Mouse (Mus musculus): ENCODE results near the gene Zfp541. TPM values are rescaled to one million over a fixed set of nuclear protein-coding genes. Genes with fewer than 3 reads are reported as not detected.

The Zfp541 gene
- 0.09 and 0.13 TPM in 2 replicates for polyA plus RNA-seq (2014; fragmentation: Nextera tagmentation; extraction: Ambion mirVana)

DNA sequence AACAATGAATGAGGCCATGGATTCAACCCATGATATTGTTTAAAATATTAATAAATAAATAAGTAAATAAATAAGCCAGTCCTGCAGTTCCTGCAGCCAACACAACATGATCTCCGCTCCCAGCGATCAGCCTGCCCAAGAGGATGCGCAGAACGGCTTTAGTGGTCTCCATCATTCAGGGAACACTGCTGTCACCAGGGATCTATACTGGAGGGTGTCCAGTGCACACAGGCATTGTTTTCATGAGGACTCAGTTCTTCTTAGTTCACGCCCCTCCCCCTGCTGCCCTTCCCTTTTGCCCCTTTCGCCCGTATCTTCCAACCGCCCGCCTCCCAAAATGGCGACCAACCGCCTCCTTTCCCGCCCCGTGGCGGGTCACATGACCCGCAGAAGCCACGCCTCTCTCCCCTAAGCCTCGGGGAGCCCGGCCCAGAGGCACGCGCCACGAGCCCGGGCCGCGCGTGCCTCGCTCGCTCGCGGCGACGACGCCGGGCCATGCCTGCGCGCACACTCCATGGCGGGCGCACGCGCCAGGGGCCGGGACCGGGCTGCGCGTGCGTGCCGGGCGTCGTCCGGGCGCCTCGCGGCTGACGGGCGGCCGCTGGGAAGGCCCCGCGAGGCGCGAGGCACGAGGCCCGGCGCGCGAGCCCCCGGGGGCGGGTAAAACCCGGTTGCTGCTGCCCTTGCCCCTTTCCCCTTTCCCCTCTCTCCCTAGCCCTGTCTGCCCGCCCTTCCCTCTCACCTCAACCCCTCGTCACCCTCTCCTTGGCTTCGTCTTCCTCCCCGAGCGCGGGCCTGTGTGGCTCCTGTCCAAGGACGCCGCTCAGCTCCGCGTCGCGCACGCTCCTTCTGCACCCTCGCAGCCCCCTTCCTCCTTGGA, at the start of gene Zfp541:
Gene Zfp541, plus strand, starts transcription at position 596 of the 880 bp plus-strand sequence.
- 50% methylated on average over 59 of the region's 80 CpGs for WGBS
- Histone ChIP-seq H3K27ac (replicated peaks; ENCODE audit: low read depth, low read length) (no peak within 1 kb of the TSS), H3K36me3 (ENCODE audit: control insufficient read depth, insufficient read depth, low read length) (no peaks in the 10 kb centered on the region), H3K9ac (replicated peaks; ENCODE audit: low read length) (no peak within 1 kb of the TSS), H3K4me1 (ENCODE audit: control insufficient read depth, insufficient read depth, low read length) (no peaks in the 10 kb centered on the region), H3K4me3 (replicated peaks; ENCODE audit: low read depth, low read length) (no peak within 1 kb of the TSS), H3K27me3 (ENCODE audit: control insufficient read depth, insufficient read depth, low read length) (peaks cover 3% of the 10 kb centered on the region; the same call in 1 of the 2 replicates), H3K9me3 (ENCODE audit: control insufficient read depth, low read length) (no peaks in the 10 kb centered on the region), H3K4me2 (ENCODE audit: low read length) (peak within 1 kb of the TSS; percentile 30)
- peak; percentile 48 for DNase-seq
- no peak for ATAC-seq (ENCODE audit: low FRiP score, low TSS enrichment)

DNA sequence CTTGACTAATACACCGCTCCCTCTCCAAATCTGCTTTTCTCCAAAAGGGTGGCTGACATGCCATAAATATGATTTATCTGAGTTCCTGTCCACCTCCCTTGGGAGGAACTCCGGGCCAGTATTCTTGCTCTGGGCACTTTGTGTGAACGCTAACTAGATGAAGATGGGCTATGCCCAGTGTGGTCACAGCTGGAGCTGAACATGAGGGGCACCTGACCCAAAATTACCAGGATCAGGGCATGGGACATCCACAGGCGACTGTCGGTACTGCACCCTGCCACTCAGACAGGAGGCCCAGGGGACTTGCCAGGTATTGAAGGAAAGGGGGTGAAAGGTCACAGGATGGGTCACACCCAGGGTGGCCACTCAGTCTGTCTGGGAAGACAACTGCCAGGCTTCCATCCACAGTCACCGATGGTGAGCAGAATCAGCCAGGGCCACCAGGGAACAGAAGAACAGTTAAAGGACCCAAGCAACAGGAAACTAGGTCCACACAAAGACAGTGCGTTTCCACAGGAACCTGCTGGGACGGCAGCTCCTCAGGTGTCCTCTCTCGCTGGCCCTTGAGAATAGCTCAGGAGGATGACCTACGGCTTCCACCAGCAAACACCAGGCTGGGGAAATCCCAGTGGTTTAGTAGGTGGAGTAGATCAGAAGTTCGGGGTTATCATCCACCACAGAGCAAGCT, 48.9 kb upstream of the Zfp541 start:
- ATAC-seq (ENCODE audit: low FRiP score, low TSS enrichment) (no peak), DNase-seq (no peak)
- H3K27me3 ChIP-seq (ENCODE audit: control insufficient read depth, insufficient read depth, low read length), result no peaks in the 10 kb centered on the region
- H3K36me3 ChIP-seq (ENCODE audit: control insufficient read depth, insufficient read depth, low read length), result no peaks in the 10 kb centered on the region
- no peaks in the 10 kb centered on the region for H3K4me1 ChIP-seq (ENCODE audit: control insufficient read depth, insufficient read depth, low read length)
- H3K9ac ChIP-seq (replicated peaks; ENCODE audit: low read length), result no peak overlapping the region
- H3K9me3 ChIP-seq (ENCODE audit: control insufficient read depth, low read length), result no peaks in the 10 kb centered on the region
- no peak overlapping the region for H3K4me2 ChIP-seq (ENCODE audit: low read length)
- H3K27ac ChIP-seq (replicated peaks; ENCODE audit: low read depth, low read length), result no peak overlapping the region
- WGBS, result 83% methylated on average over 11 of the region's 11 CpGs
- no peak overlapping the region for H3K4me3 ChIP-seq (replicated peaks; ENCODE audit: low read depth, low read length)

DNA sequence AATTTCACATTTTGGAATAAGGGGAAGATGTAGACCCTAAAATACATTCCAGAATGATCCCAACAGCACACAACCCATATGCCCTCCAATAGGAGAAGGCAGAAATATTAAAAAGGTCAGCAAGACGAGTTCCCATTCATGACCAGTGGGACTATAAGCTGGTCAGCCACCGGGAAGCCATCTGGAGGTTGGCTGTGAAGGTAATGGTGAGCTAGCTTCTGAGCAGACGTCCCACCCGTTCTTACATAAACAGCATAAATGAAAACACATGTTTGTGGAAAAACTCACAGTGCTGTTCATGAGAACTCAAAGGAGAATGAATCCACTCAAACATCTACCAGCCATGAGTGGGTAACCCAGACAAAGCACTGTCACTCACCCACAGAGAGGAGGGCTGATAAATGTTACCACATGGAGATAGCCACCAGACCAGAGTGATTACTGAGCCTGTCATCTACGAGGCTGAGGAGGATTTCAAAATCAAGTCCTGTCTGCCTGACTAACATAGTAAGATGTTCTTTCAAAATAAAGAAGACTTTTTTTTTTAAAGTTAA, 47.8 kb upstream of the Zfp541 start:
- no peaks in the 10 kb centered on the region for H3K9me3 ChIP-seq (ENCODE audit: control insufficient read depth, low read length)
- H3K27me3 ChIP-seq (ENCODE audit: control insufficient read depth, insufficient read depth, low read length), result no peaks in the 10 kb centered on the region
- H3K4me3 ChIP-seq (replicated peaks; ENCODE audit: low read depth, low read length), result no peak overlapping the region
- no peak for DNase-seq
- H3K9ac ChIP-seq (replicated peaks; ENCODE audit: low read length), result no peak overlapping the region
- WGBS, result 93% methylated on average over 5 of the region's 5 CpGs
- H3K36me3 ChIP-seq (ENCODE audit: control insufficient read depth, insufficient read depth, low read length), result no peaks in the 10 kb centered on the region
- H3K27ac ChIP-seq (replicated peaks; ENCODE audit: low read depth, low read length), result no peak overlapping the region
- H3K4me1 ChIP-seq (ENCODE audit: control insufficient read depth, insufficient read depth, low read length), result no peaks in the 10 kb centered on the region
- ATAC-seq (ENCODE audit: low FRiP score, low TSS enrichment), result no peak
- H3K4me2 ChIP-seq (ENCODE audit: low read length), result no peak overlapping the region

GRCm38 (mm10) chr7:16014521-16015175, 47.0 kb upstream of the Zfp541 start:
- H3K4me3 ChIP-seq (replicated peaks; ENCODE audit: low read depth, low read length), result no peak overlapping the region
- WGBS, result 92% methylated on average over 8 of the region's 8 CpGs
- no peaks in the 10 kb centered on the region for H3K4me1 ChIP-seq (ENCODE audit: control insufficient read depth, insufficient read depth, low read length)
- DNase-seq (no peak), ATAC-seq (ENCODE audit: low FRiP score, low TSS enrichment) (no peak)
- no peak overlapping the region for H3K9ac ChIP-seq (replicated peaks; ENCODE audit: low read length)
- H3K27me3 ChIP-seq (ENCODE audit: control insufficient read depth, insufficient read depth, low read length), result no peaks in the 10 kb centered on the region
- no peaks in the 10 kb centered on the region for H3K36me3 ChIP-seq (ENCODE audit: control insufficient read depth, insufficient read depth, low read length)
- no peaks in the 10 kb centered on the region for H3K9me3 ChIP-seq (ENCODE audit: control insufficient read depth, low read length)
- H3K4me2 ChIP-seq (ENCODE audit: low read length), result no peak overlapping the region
- H3K27ac ChIP-seq (replicated peaks; ENCODE audit: low read depth, low read length), result no peak overlapping the region

DNA sequence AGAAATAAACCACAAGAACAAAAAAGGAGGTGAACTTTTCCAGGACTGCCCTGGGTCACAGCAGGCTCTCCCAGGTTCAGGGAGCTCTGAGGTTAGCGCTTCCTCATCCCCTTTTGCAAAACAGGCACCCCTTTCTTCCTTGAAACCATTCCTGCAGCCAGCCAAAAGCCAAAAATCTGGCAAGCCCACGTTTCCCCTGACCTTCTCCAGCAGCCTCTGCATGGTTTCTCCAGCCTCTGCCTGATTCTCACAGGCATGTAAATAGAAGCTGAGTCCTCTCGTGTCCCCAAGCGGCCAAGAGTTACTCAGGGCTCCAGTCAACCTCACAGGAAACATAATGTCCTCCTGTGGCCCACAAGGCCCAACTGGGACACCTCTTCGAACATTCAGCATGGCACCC, 46.2 kb upstream of the Zfp541 start:
- Histone ChIP-seq H3K4me3 (replicated peaks; ENCODE audit: low read depth, low read length) (no peak overlapping the region), H3K36me3 (ENCODE audit: control insufficient read depth, insufficient read depth, low read length) (no peaks in the 10 kb centered on the region), H3K9ac (replicated peaks; ENCODE audit: low read length) (no peak overlapping the region), H3K27ac (replicated peaks; ENCODE audit: low read depth, low read length) (no peak overlapping the region), H3K4me1 (ENCODE audit: control insufficient read depth, insufficient read depth, low read length) (no peaks in the 10 kb centered on the region), H3K4me2 (ENCODE audit: low read length) (no peak overlapping the region), H3K9me3 (ENCODE audit: control insufficient read depth, low read length) (no peaks in the 10 kb centered on the region), H3K27me3 (ENCODE audit: control insufficient read depth, insufficient read depth, low read length) (no peaks in the 10 kb centered on the region)
- ATAC-seq (ENCODE audit: low FRiP score, low TSS enrichment) (no peak), DNase-seq (no peak)
- 88% methylated on average over 5 of the region's 5 CpGs for WGBS

GRCm38 (mm10) chr7:16018016-16018810, 43.4 kb upstream of the Zfp541 start:
- WGBS, result 91% methylated on average over 9 of the region's 9 CpGs
- no peak overlapping the region for H3K27ac ChIP-seq (replicated peaks; ENCODE audit: low read depth, low read length)
- H3K4me3 ChIP-seq (replicated peaks; ENCODE audit: low read depth, low read length), result no peak overlapping the region
- no peaks in the 10 kb centered on the region for H3K27me3 ChIP-seq (ENCODE audit: control insufficient read depth, insufficient read depth, low read length)
- no peak for DNase-seq
- H3K36me3 ChIP-seq (ENCODE audit: control insufficient read depth, insufficient read depth, low read length), result no peaks in the 10 kb centered on the region
- ATAC-seq (ENCODE audit: low FRiP score, low TSS enrichment), result no peak
- no peak overlapping the region for H3K4me2 ChIP-seq (ENCODE audit: low read length)
- H3K4me1 ChIP-seq (ENCODE audit: control insufficient read depth, insufficient read depth, low read length), result no peaks in the 10 kb centered on the region
- no peaks in the 10 kb centered on the region for H3K9me3 ChIP-seq (ENCODE audit: control insufficient read depth, low read length)
- no peak overlapping the region for H3K9ac ChIP-seq (replicated peaks; ENCODE audit: low read length)

GRCm38 (mm10) chr7:16019256-16020094, 42.1 kb upstream of the Zfp541 start:
- Histone ChIP-seq H3K4me1 (ENCODE audit: control insufficient read depth, insufficient read depth, low read length) (no peaks in the 10 kb centered on the region), H3K9ac (replicated peaks; ENCODE audit: low read length) (no peak overlapping the region), H3K27ac (replicated peaks; ENCODE audit: low read depth, low read length) (no peak overlapping the region), H3K9me3 (ENCODE audit: control insufficient read depth, low read length) (no peaks in the 10 kb centered on the region), H3K36me3 (ENCODE audit: control insufficient read depth, insufficient read depth, low read length) (no peaks in the 10 kb centered on the region), H3K4me3 (replicated peaks; ENCODE audit: low read depth, low read length) (no peak overlapping the region), H3K27me3 (ENCODE audit: control insufficient read depth, insufficient read depth, low read length) (no peaks in the 10 kb centered on the region), H3K4me2 (ENCODE audit: low read length) (no peak overlapping the region)
- 92% methylated on average over 5 of the region's 5 CpGs for WGBS
- ATAC-seq (ENCODE audit: low FRiP score, low TSS enrichment) (no peak), DNase-seq (no peak)

All from midbrain, embryonic 14.5 days (tissue).